Mouse (Mus musculus) spleen, adult 2 months (tissue): ENCODE data around the gene Icam1.

Source experiments
- CTCF ChIP-seq: fragments of 200-500 bp; IDR thresholded peaks from 2 replicates; pipeline ENCODE4 v1.5.1; 2011; ENCODE audit warnings: mild to moderate bottlenecking, inconsistent platforms; ENCODE audit not compliant: insufficient read depth, insufficient read length, insufficient replicate concordance; ENCODE audit errors: extremely low read depth
- POLR2A ChIP-seq: fragments of 200-500 bp; IDR thresholded peaks from 2 replicates; pipeline ENCODE4 v1.6.1; 2011; ENCODE audit warnings: low read depth, low read length, inconsistent platforms

GRCm38 (mm10) chr9:21033136-21033535 is 17.4 kb downstream of the Icam1 start:
- no peak for TF ChIP-seq CTCF
- no peak; the same call in 1 of the 2 replicates for TF ChIP-seq POLR2A
